9 mouse cellular contexts compared by ENCODE assay signal in genomic region chr3:27280280-27280749, GRCm38 (mm10). TPM values are rescaled to one million over a fixed set of nuclear protein-coding genes. Genes with fewer than 3 reads are reported as not detected.
A peak's percentile ranks its signal among the peaks of the same experiment; 100 is the strongest.
DNase-seq lines count a peak whose midpoint lies in the region; ATAC-seq and TF ChIP-seq lines count a peak whose summit lies in the region.
"Had no signal": no experiment of that assay in that cellular context is flagged by ENCODE, and none has a peak within 500 bp of the region (broad histone marks: within the 10 kb centered on the region; RNA-seq: fewer than 3 reads in every experiment).

No protein-coding gene starts in this region.

- H3K27me3 ChIP-seq in intestine, postnatal 0 days (replicated peaks; ENCODE audit: control insufficient read depth, insufficient read depth, low read length): no peaks in the 10 kb centered on the region
- no peaks in the 10 kb centered on the region for H3K27me3 ChIP-seq in lung, embryonic 15.5 days
- no peaks in the 10 kb centered on the region for H3K27me3 ChIP-seq in hindbrain, embryonic 16.5 days (replicated peaks; ENCODE audit: control insufficient read depth, insufficient read depth, low read length)
- H3K27me3 ChIP-seq: midbrain, embryonic 12.5 days had no signal

- WGBS in intestine, postnatal 0 days: 32% methylated on average over 11 of the region's 11 CpGs
- WGBS in lung, embryonic 15.5 days: 43% methylated on average over 11 of the region's 11 CpGs
- WGBS in hindbrain, embryonic 16.5 days: 61% methylated on average over 11 of the region's 11 CpGs

- no peak overlapping the region for H3K9ac ChIP-seq in intestine, postnatal 0 days (ENCODE audit: low read depth, low read length)
- H3K9ac ChIP-seq in lung, embryonic 15.5 days: no peak overlapping the region
- no peak overlapping the region for H3K9ac ChIP-seq in hindbrain, embryonic 16.5 days (ENCODE audit: low read depth, low read length)
- H3K9ac ChIP-seq: midbrain, embryonic 12.5 days had no signal

- H3K36me3 ChIP-seq in intestine, postnatal 0 days (ENCODE audit: control insufficient read depth, insufficient read depth): no peaks in the 10 kb centered on the region
- H3K36me3 ChIP-seq in lung, embryonic 15.5 days: no peaks in the 10 kb centered on the region
- H3K36me3 ChIP-seq in hindbrain, embryonic 16.5 days (ENCODE audit: control insufficient read depth, insufficient read depth, low read length): no peaks in the 10 kb centered on the region
- H3K36me3 ChIP-seq: midbrain, embryonic 12.5 days had no signal

- no peaks in the 10 kb centered on the region for H3K9me3 ChIP-seq in intestine, postnatal 0 days (ENCODE audit: control insufficient read depth)
- no peaks in the 10 kb centered on the region for H3K9me3 ChIP-seq in lung, embryonic 15.5 days
- H3K9me3 ChIP-seq in hindbrain, embryonic 16.5 days (ENCODE audit: control insufficient read depth, low read length): no peaks in the 10 kb centered on the region
- H3K9me3 ChIP-seq: midbrain, embryonic 12.5 days had no signal

- no peak for TF ChIP-seq CTCF in intestine, postnatal 0 days (IDR thresholded peaks at IDR 0.05; ENCODE audit: low read depth)

- H3K4me3 ChIP-seq in brown adipose tissue, adult 24 weeks (ENCODE audit: insufficient read depth, low read depth, low read length): no peak overlapping the region
- H3K4me3 ChIP-seq in intestine, postnatal 0 days (ENCODE audit: low read depth, low read length): no peak overlapping the region
- H3K4me3 ChIP-seq in lung, embryonic 15.5 days: no peak overlapping the region
- H3K4me3 ChIP-seq in hindbrain, embryonic 16.5 days (ENCODE audit: low read length): no peak overlapping the region
- H3K4me3 ChIP-seq: midbrain, embryonic 12.5 days had no signal

- peak overlapping the region; percentile 75 for H3K27ac ChIP-seq in brown adipose tissue, adult 24 weeks (replicated peaks; ENCODE audit: low read depth, low read length)
- no peak overlapping the region for H3K27ac ChIP-seq in intestine, postnatal 0 days (ENCODE audit: low read depth, low read length)
- H3K27ac ChIP-seq in lung, embryonic 15.5 days: peak overlapping the region; percentile 53
- H3K27ac ChIP-seq in hindbrain, embryonic 16.5 days (ENCODE audit: low read depth, low read length): no peak overlapping the region
- H3K27ac ChIP-seq: midbrain, embryonic 12.5 days had no signal

- peak overlapping the region; percentile 4; the same call in 1 of the 2 replicates for H3K4me2 ChIP-seq in intestine, postnatal 0 days (replicated peaks; ENCODE audit: low read depth)
- no peak overlapping the region for H3K4me2 ChIP-seq in lung, embryonic 15.5 days
- no peak overlapping the region for H3K4me2 ChIP-seq in hindbrain, embryonic 16.5 days (ENCODE audit: low read length)
- H3K4me2 ChIP-seq: midbrain, embryonic 12.5 days had no signal

- peak; percentile 19 to 31 for DNase-seq in cerebellum, postnatal 10 days
- no peak for DNase-seq in cerebellum, postnatal 4 days (ENCODE audit: low spot score in 2 of 2)
- DNase-seq in cerebellum, adult 8-10 months: no peak
- no peak for DNase-seq in layer of hippocampus, postnatal 25 days (ENCODE audit: extremely low spot score in 1 of 2, low spot score in 1 of 2)

- H3K4me1 ChIP-seq in brown adipose tissue, adult 24 weeks (ENCODE audit: control insufficient read depth, insufficient read depth, insufficient read length, low read length): peaks cover 22% of the 10 kb centered on the region
- H3K4me1 ChIP-seq in intestine, postnatal 0 days (replicated peaks; ENCODE audit: control insufficient read depth, insufficient read depth, low read length): 0 out of 2 replicates have a peak, but pooled peaks cover 4% of the 10 kb centered on the region
- H3K4me1 ChIP-seq in lung, embryonic 15.5 days: peaks cover 21% of the 10 kb centered on the region
- H3K4me1 ChIP-seq in hindbrain, embryonic 16.5 days (ENCODE audit: control insufficient read depth, insufficient read depth, low read depth, low read length): peaks cover 8% of the 10 kb centered on the region

- ATAC-seq in intestine, postnatal 0 days: 0 out of 2 replicates have a peak, but pooled peaks have one; percentile 17
- ATAC-seq in lung, embryonic 15.5 days (ENCODE audit: borderline replicate concordance, extremely low read depth, low FRiP score, low TSS enrichment): 0 out of 2 replicates have a peak, but pooled peaks have one; percentile 46
- ATAC-seq in hindbrain, embryonic 16.5 days: no peak

RNA-seq across cellular contexts. Expression of gene Tnfsf10, which starts 36.5 kb away (rescaled TPM):
- 4.5 and 6.3 TPM in 2 replicates for polyA plus RNA-seq in brown adipose tissue, adult 24 weeks (2012; ENCODE audit: insufficient read depth, insufficient read length, missing spikeins)
- 3.1 TPM in 2 replicates for polyA plus RNA-seq in intestine, postnatal 0 days (2015; fragmentation: Nextera tagmentation; extraction: Ambion mirVana)
- polyA plus RNA-seq in lung, embryonic 15.5 days (2015; fragmentation: Nextera tagmentation; extraction: Ambion mirVana): 2.5 and 3.0 TPM in 2 replicates
- polyA plus RNA-seq in hindbrain, embryonic 16.5 days (2015; fragmentation: Nextera tagmentation; extraction: Ambion mirVana): 0.10 and 0.15 TPM in 2 replicates
- total RNA-seq in layer of hippocampus, postnatal 25 days (2021): 1 to 10 TPM in 1 of 2 experiments, under 1 TPM in 1; 0.44 to 1.5 TPM
- polyA plus RNA-seq: midbrain, embryonic 12.5 days had no signal

Comparison
In these comparisons a context has a peak if more than half of its experiments do, and no peak if none do; other contexts are left out.
1. DNase-seq: peak in cerebellum, postnatal 10 days (2 of 2); none in cerebellum, postnatal 4 days (0 of 2), cerebellum, adult 8-10 months (single experiment) and layer of hippocampus, postnatal 25 days (0 of 2).
2. H3K27ac ChIP-seq: peak in brown adipose tissue, adult 24 weeks (single experiment) and lung, embryonic 15.5 days (single experiment); none in intestine, postnatal 0 days (single experiment) and hindbrain, embryonic 16.5 days (single experiment).